Mouse (Mus musculus): ENCODE measurements at regions not wholly inside any gene's neighbourhood (a gene's known extent, or its start where the extent isn't known, plus 50 kb on each side); places are given as distances from the start of the nearest gene placed in this dataset.
A peak's percentile ranks its signal among the peaks of the same experiment; 100 is the strongest.

DNA sequence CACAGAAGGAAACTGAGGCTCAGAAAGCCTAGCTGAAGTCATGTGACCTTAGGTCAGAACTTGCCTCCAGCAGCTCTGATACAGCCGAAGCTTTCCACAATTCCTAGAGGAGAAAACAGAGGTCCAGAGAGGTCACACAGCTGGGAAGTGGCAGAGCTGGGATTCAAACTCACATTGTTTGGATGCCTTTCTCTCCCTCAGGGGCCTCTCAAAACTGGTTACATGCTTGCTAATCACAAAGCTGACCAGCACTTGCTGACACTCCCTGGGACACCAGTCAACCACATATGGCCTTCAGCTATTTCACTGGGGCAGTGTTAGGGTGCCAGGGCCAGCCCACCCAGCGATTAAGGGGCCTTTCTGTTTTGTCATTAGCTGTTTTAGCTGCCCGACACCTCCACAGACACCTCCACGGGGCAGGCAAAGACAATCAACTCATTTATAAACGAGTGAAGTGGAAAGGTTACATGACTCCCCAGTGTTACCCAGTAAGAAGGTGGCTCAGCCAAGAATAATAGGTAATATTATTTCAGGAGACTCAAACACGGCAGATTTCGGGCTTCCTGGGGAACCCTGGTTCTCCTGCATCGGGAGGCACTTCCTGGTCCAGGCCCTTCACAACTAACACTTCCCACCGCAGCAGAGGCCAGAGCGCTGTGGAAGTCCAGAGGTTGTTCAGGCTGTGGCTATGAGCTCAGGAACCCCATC is 71.4 kb downstream of the 2410131K14Rik start:
- peak; percentile 79 for DNase-seq (ENCODE audit: low read depth, low spot score)

DNA sequence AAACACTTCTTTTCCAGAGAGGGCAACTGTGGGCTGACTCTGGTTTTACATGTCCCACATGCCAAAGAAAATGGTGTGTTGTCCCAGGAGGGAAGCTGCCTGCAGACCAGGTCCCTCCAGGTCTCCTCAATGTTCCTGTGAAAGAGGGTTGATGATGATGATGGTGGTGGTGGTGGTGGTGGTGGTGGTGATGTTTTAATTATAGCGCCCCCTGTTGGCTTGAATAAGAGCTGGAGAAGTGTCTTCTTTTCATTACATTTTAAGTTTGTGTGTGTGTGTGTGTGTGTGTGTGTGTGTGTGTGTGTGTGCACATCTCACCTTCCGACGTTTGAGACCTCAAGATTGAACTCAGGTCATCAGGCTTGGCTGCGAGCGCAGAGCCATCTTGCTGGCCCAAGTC is 73.0 kb downstream of the 2410131K14Rik start:
- DNase-seq (ENCODE audit: low read depth, low spot score) = no peak

- DNase-seq (ENCODE audit: low read depth, low spot score) = no peak
These were observed 73.9 kb downstream of the 2410131K14Rik start for GRCm38 (mm10) chr5:118318883-118319282.

GRCm38 (mm10) chr5:118321719-118322455 is 76.9 kb downstream of the 2410131K14Rik start:
- peak; percentile 36 for DNase-seq (ENCODE audit: low read depth, low spot score)

DNA sequence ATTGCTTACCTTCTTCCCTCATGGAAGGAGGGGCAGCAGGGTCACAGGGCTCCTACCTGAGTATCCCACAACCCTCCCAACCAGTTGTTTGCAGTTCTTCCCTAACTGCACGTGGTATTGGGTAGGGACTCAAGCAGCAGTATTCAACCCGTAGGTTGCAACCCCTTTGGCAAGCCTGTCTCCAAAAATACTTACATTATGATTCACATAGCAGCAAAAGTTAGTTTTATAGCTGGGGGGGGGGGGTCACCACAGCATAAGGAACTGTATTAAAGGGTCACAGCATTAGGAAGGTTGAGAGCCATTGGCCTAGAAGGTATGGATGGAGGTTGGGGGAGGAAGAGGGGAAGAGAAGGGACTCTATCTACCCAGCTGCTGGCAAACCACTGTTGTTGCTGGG is 78.1 kb downstream of the 2410131K14Rik start:
- peak; percentile 40 for DNase-seq (ENCODE audit: low read depth, low spot score)

- DNase-seq (ENCODE audit: low read depth, low spot score) = peak; percentile 83
These were observed 82.0 kb downstream of the 2410131K14Rik start for GRCm38 (mm10) chr5:118326837-118327541.

GRCm38 (mm10) chr5:118327961-118328712 is 83.1 kb downstream of the 2410131K14Rik start:
- DNase-seq (ENCODE audit: low read depth, low spot score) = peak; percentile 98

DNA sequence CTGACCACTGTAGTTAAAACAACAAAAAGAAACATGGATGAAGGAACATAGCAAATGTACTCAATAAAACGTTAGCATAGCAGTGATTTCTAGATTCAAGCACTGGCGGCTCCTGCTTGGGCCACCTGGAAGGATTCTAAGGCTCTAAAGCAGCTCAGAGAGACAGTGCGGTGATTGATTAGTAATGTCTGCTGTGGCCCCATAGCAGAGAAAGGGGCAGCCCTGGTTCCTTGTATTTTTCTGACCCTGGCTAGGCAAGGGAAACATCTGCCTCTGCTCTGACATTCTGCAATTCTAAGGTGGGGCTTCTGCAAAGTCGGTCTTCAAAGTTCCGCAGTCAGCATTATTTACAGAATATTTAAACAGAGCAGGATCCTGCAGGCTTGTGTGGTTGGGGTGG is 84.1 kb downstream of the 2410131K14Rik start:
- DNase-seq (ENCODE audit: low read depth, low spot score) = peak; percentile 58

DNA sequence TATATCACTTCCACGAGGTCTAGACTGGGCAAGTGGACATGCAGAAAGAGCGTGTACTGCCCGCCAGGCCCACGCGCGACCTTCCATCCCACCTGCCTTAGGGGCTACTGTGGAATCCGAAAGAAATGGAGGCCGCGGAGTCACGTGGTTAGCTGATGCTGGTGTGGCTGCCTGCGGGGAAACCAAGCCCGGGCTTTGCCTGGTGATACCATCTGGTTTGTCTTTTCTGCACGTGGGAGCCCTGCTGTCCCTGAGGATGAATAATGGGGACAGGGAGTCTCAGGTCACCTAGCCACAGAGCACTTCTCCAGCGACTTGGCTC is 86.2 kb downstream of the 2410131K14Rik start:
- no peak for DNase-seq (ENCODE audit: low read depth, low spot score)

GRCm38 (mm10) chr5:118331608-118332394 is 86.8 kb downstream of the 2410131K14Rik start:
- peak; percentile 85 for DNase-seq (ENCODE audit: low read depth, low spot score)

DNA sequence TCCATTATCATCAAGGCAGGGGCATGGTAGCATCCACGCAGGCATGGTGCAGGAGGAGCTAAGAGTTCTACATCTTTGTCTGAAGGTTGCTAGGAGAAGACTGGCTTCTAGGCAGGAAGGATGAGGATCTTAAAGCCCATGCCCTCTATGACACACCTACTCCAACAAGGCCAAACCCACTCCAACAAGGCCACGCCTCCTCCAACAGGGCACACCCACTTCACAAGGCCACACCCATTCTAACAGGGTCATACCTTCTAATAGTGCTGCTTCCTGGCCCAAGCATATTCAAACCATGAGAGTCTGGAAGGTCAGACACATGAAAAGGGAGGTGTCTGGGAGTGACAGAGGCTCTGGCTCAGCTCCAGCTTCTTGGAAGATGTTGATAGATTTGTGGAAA is 89.0 kb downstream of the 2410131K14Rik start:
- no peak for DNase-seq (ENCODE audit: low read depth, low spot score)

- no peak for DNase-seq (ENCODE audit: low read depth, low spot score)
These were observed 93.2 kb downstream of the 2410131K14Rik start for GRCm38 (mm10) chr5:118338186-118338585.

- peak; percentile 84 for DNase-seq (ENCODE audit: low read depth, low spot score)
These were observed 94.9 kb downstream of the 2410131K14Rik start for GRCm38 (mm10) chr5:118339676-118340661.

- no peak for DNase-seq (ENCODE audit: low read depth, low spot score)
These were observed 98.7 kb downstream of the 2410131K14Rik start for GRCm38 (mm10) chr5:118343444-118344320.

DNA sequence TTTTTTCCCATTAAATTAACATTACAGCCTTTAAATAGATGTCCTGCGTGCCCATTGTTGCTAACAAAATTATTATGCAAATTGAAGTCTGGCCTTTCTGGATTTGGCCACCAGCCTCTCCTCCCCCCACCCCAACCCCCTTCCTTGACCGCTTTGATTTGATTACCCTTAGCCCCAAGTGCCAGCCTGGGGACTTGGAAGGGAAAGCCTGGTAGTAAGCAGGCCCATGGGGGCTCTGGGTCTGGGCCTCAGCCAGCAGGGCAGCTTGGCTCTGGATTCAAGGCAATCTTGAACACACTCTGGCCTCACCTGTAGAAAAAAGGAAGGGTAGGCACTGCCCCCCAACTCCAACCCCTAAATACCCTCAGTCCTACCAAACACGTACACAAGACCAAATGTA is 100.2 kb downstream of the 2410131K14Rik start:
- no peak for DNase-seq (ENCODE audit: low read depth, low spot score)

DNA sequence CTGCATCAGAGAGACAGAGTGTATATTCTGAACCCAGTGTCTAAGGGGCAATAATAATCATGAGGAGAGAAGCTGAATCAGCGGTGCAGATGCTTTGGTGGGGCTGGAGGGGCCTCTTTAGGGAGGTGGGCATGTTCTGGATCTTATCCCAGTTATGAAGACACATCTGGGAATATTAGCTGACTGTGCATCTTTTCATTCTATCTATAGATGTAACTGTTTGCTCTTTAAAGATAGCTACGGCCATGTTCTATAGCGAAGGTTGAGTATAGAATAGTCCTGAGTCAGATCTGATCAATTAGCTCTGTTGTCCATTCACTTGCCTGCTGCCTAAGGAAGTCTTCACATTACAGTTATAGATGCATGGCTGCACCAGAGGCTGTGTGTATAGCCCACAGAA is 104.0 kb downstream of the 2410131K14Rik start:
- no peak for DNase-seq (ENCODE audit: low read depth, low spot score)

DNA sequence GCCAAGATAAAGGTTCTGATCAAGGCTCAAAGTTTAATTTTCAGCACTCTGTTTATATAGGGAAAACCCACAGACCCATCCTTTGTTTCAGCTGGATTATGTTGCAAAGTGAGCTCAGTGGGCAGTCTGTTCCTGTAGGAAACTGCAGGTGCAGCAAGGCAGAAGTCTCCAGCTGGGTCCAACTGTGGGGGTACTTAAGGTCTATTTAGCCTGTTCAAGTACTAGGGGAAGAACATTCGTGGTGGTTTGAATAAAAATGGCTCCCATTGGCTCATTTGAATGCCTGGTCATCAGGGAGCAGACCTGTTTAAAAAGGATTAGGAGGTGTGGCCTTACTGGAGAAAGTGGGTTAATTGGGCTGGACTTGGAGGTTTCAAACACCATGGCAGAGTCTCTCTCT is 106.3 kb downstream of the 2410131K14Rik start:
- DNase-seq (ENCODE audit: low read depth, low spot score) = no peak

DNA sequence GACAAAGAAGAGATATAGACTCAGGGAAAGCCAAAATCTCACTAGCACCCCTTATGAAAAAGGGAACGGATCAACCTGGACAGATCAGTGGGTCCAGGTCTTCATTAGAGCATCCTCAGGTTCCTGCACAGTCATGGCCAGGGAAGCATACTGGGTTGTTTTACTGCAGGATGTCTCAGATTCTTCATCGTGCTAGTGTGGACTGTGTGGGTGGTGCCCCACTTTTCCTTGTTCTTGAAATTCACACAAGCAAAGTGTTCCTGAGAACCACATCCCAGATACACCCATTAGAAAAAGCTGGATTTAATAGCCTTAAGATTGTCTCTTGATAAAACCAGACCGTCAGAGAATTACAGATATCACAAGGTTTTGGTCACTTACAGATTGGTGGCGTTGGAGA is 107.1 kb downstream of the 2410131K14Rik start:
- no peak for DNase-seq (ENCODE audit: low read depth, low spot score)

GRCm38 (mm10) chr5:118353061-118353460 is 108.0 kb downstream of the 2410131K14Rik start:
- no peak for DNase-seq (ENCODE audit: low read depth, low spot score)

Measured in 3T3-L1 (cell line).